Mouse (Mus musculus) cerebral cortex, adult 2 months (tissue): ENCODE results near the gene Gm17490.

Experiments used
- WGBS: fragments of 180-500 bp; shearing (Covaris S2); methylation state at CpG from one replicate; pipeline ENCODE4 v1.1.7; 2018; 5-methylcytosine and 5-hydroxymethylcytosine counted together

Gm17490 gene

DNA sequence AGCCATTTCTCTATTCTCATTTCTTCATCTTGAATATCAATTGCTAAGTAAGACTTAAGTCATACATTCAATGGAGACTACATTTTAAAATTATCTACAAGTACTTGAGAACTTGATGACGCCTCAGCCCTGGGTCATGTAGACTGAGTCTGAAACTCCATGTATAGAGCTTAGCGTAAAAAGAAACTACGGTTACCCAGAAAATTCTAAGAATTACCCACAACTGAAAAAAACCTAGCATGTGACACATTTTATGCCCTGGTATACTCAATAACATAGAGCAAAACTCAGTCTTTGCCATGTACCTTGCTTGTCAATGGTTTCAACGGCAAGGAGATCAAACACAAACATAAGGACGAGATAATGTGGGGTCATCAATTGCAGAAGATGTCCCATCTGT is at the start of gene Gm17490:
Gene Gm17490, minus strand, starts transcription at position 375 of the 400 bp plus-strand sequence.
- 97% methylated on average over 5 of the region's 5 CpGs for WGBS

- whole genome bisulfite sequencing, result 28% methylated on average over 3 of the region's 3 CpGs
These were observed 46.1 kb upstream of the Gm17490 start for GRCm38 (mm10) chr2:11672144-11672543.

DNA sequence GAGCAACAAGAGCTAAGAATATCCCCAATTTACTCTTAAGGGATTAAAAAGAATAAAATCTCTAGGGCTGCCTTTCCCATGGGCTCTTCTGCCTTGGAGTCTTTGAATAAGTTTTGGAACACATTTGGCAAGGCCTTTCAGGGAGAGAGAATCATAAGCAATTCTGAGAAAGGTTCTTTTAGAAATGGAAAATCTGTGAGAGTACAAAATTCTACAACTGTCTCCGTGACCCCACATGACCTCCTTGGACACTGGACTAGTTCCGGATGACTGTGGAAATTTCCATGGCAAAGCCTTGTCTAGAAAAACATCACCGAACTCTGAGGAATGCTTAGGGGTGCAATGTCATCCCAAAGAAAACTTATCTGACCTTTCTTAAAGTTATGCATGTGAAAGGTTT is 39.3 kb upstream of the Gm17490 start:
- 74% methylated on average over 3 of the region's 3 CpGs for WGBS

DNA sequence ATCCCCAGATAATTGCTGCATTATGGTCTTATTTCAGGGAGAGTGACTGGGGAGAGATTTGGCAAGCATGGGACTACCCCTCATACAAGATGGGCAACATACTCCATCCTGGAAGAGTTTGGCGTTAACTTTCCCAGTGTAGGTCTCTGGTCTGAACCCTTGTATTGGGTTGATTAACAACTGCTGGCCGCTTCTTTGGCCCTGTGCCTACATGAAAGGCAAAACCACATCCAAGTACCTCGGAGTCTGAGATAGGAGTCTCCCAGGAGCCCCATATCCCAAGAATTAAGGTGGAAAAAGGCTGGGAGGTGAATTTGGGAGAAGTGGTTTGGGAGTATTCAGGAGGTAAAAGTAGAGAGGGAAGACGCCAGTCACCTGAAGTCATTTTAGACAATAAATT is 38.7 kb upstream of the Gm17490 start:
- WGBS, result 85% methylated on average over 4 of the region's 4 CpGs

- 39% methylated on average over 6 of the region's 6 CpGs for WGBS
These were observed 38.3 kb upstream of the Gm17490 start for GRCm38 (mm10) chr2:11664367-11664766.

- 2% methylated on average over 10 of the region's 10 CpGs for WGBS
These were observed 37.9 kb upstream of the Gm17490 start for GRCm38 (mm10) chr2:11663961-11664360.

GRCm38 (mm10) chr2:11662907-11663230 is 36.8 kb upstream of the Gm17490 start:
- 97% methylated on average over 1 of the region's 1 CpGs for WGBS

DNA sequence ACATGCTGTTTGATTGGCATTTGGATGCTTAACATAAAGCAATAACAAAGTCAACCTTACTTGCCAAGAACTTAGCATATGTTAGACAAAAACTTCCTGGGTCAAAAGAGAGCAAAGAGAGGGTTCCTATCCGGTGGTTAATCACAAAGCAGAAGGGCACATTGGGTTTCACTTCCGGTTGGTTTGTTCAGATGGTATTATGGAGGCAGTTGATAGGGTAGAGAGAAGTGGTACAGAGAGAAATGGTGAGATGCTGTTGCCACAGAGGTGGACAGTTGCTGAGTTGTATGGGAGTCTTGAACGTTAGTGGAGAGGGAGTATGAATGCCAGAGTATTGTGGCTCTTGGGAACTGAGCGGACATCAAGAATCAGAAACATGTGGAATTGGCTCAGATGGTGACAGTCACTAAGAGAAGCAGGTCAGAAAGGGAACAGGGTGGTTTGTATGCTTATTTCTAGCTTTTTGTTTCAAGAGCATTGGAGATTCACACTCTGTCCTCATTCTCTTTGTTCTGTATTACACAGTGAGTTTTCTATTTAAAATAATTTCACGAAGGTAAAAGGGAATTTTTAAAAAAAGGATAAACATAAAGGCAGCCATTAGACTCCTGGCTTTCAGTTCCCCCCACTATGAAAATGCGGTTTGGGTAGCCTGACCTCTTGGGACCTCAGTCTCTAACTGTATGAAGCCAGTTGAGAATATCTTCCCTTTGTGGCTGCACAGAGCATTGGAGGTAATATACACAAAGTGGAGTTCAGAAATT is 36.3 kb upstream of the Gm17490 start:
- WGBS, result 73% methylated on average over 6 of the region's 6 CpGs

DNA sequence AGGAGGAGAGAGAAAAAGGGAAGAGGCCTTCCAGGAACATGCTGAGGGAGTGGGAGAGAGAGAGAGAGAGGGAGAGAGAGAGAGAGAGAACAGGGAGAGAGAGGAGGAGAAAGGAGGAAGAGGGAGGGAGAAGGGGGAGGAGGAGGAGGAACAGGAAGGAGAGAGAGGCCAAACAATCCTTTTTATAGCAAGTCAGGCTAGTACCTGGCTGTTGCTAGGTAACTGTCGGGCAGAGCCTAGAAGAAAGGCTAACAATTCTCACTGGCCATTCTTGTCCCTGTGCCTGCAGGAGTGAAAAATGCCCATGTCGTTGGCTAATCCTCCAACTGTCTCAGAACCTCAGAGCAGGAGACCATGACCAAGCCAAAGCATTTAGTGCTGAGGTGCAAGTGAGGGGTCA is 33.2 kb upstream of the Gm17490 start:
- 25% methylated on average over 2 of the region's 2 CpGs for WGBS

DNA sequence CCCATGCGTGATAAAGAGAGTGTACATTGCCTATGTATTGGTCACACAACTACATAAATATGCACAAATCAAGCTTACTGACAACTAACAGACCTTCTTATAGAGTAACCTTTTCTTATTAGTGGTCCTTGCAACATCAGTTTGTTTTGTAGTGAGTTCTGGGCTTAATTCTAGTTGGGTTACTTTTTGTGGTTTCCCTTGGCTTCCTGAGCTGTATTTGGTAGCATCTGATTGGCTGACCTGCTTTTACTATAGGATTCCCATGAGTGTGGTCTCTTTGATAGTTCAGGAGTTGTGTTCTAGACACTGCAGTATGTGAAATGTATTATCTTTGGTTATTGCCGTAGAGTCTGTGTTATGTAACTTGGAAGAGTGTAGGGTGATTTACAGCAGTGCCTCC is 31.5 kb upstream of the Gm17490 start:
- 87% methylated on average over 2 of the region's 2 CpGs for WGBS

- WGBS, result 36% methylated on average over 9 of the region's 9 CpGs
These were observed 29.2 kb upstream of the Gm17490 start for GRCm38 (mm10) chr2:11654990-11655931.

DNA sequence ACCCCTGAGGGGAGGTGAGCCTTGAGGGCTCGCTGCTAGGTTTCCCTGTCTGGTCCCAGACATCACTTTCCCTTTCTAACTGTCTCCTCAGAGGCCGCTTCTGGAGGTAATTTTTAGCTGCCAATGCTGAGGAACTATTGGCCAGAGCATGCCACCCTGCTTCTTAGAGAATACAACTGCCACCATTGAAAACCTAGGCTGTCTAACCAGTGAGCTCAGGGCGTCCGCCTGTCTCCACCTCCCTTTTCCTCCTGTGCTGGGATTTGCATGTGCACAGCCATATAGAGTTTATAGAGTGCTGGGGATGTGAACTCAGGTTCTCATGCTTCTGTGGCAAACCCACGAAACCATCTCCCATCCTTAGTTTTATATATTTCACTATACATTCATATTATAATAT is 27.7 kb upstream of the Gm17490 start:
- WGBS, result 75% methylated on average over 5 of the region's 5 CpGs

DNA sequence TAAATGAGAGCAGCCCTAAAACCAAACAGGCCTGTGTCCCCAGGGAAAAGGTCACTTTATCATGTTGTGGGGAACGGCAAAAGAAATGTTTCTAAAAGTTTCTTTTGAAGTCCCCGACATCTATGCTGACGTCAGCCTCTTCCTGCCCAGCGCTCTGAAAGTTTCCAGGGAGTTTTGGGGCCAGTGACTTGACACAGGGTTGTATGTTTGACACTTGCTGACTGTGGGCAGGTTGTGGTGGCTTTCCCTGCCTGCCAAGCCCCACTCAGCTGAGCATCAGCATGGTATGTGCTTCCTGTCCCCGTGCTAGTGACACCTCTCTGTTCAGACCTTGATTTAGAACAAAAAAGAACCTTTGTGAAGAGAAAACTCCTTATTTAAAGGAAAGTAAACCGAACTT is 27.3 kb upstream of the Gm17490 start:
- WGBS, result 58% methylated on average over 6 of the region's 6 CpGs

GRCm38 (mm10) chr2:11652780-11653179 is 26.7 kb upstream of the Gm17490 start:
- WGBS, result 83% methylated on average over 2 of the region's 2 CpGs

DNA sequence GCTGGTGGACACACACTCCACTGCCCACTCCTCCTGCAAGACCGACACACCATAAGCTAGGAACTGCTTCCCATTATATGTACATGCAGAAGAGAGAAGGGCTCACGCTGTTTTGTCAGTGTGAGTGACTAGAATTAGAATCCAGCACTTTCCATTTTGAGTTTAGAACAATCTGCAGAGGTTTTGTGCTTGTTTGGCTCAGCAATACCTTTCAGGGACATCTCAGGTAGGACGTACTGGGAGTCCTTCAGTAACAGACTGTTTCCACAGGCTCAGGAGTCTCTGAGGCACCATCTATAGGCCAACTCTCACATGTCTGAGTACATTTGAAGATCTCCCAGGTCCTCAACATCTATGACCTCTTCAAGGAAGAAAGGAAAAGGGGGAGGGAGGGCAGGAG is 26.1 kb upstream of the Gm17490 start:
- 74% methylated on average over 3 of the region's 3 CpGs for WGBS

DNA sequence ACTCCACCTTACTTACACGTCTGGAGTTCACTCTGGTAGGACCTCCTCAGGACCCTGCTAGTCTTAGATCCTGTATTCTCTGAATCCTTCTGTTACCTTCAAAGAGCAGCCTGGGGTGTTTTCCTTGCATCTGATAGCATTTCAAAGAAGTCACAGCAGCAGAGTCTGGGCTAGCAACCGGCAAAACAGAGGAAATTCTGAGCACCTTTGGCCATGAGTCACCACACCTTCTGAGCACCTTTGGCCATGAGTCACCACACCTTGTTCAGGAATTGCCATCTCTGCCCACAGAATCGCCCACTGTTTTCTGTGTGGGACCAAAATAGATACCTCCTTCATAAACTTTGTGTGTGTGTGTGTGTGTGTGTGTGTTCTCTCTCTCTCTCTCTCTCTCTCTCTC is 25.4 kb upstream of the Gm17490 start:
- WGBS, result 53% methylated on average over 3 of the region's 3 CpGs

GRCm38 (mm10) chr2:11645297-11645696 is 19.2 kb upstream of the Gm17490 start:
- WGBS, result 93% methylated on average over 2 of the region's 2 CpGs

GRCm38 (mm10) chr2:11644057-11644456 is 18.0 kb upstream of the Gm17490 start:
- WGBS, result 90% methylated on average over 1 of the region's 1 CpGs

GRCm38 (mm10) chr2:11642451-11642941 is 16.4 kb upstream of the Gm17490 start, which contains the start of gene Il2ra:
Gene Il2ra (plus strand): TSS chr2:11642807.
- 70% methylated on average over 3 of the region's 3 CpGs for WGBS

- 65% methylated on average over 1 of the region's 1 CpGs for WGBS
These were observed 11.1 kb upstream of the Gm17490 start for GRCm38 (mm10) chr2:11637115-11637514.

GRCm38 (mm10) chr2:11636138-11636480 is 10.0 kb upstream of the Gm17490 start:
- 80% methylated on average over 3 of the region's 3 CpGs for WGBS

GRCm38 (mm10) chr2:11635471-11636137 is 9.5 kb upstream of the Gm17490 start:
- WGBS, result 92% methylated on average over 5 of the region's 5 CpGs
